Mouse (Mus musculus): ENCODE measurements around the gene Frmd4b. TPM values are rescaled to one million over a fixed set of nuclear protein-coding genes. Genes with fewer than 3 reads are reported as not detected.

Gene Frmd4b
- polyA plus RNA-seq (2015; fragmentation: Nextera tagmentation; extraction: Ambion mirVana) = 6.3 and 7.0 TPM in 2 replicates

GRCm38 (mm10) chr6:97617266-97617743 is at the start of gene Frmd4b:
Gene Frmd4b (minus strand): TSS chr6:97617541.
- DNase-seq (ENCODE audit: low spot score) = no peak

GRCm38 (mm10) chr6:97666417-97666816 is 49.1 kb upstream of the Frmd4b start:
- no peak for DNase-seq (ENCODE audit: low spot score)

- no peak for DNase-seq (ENCODE audit: low spot score)
Measured at GRCm38 (mm10) chr6:97658921-97659320, 41.6 kb upstream of the Frmd4b start.

GRCm38 (mm10) chr6:97655986-97656385 is 38.6 kb upstream of the Frmd4b start:
- DNase-seq (ENCODE audit: low spot score) = no peak

- no peak for DNase-seq (ENCODE audit: low spot score)
Measured at GRCm38 (mm10) chr6:97647501-97647900, 30.2 kb upstream of the Frmd4b start.

GRCm38 (mm10) chr6:97623330-97623729 is 6.0 kb upstream of the Frmd4b start:
- no peak for DNase-seq (ENCODE audit: low spot score)

GRCm38 (mm10) chr6:97622236-97622635 is 4.9 kb upstream of the Frmd4b start:
- DNase-seq (ENCODE audit: low spot score) = no peak

- no peak for DNase-seq (ENCODE audit: low spot score)
Measured at GRCm38 (mm10) chr6:97617774-97618173, 433 bp upstream of the Frmd4b start.

GRCm38 (mm10) chr6:97616658-97617265 is 579 bp downstream of the Frmd4b start:
- DNase-seq (ENCODE audit: low spot score) = no peak

- DNase-seq (ENCODE audit: low spot score) = no peak
Measured at GRCm38 (mm10) chr6:97615901-97616461, 1.4 kb downstream of the Frmd4b start.

GRCm38 (mm10) chr6:97614179-97614578 is 3.2 kb downstream of the Frmd4b start:
- no peak for DNase-seq (ENCODE audit: low spot score)

- no peak for DNase-seq (ENCODE audit: low spot score)
Measured at GRCm38 (mm10) chr6:97612861-97613260, 4.5 kb downstream of the Frmd4b start.

GRCm38 (mm10) chr6:97610051-97610450 is 7.3 kb downstream of the Frmd4b start:
- DNase-seq (ENCODE audit: low spot score) = no peak

- DNase-seq (ENCODE audit: low spot score) = no peak
Measured at GRCm38 (mm10) chr6:97607646-97608045, 9.7 kb downstream of the Frmd4b start.

- no peak for DNase-seq (ENCODE audit: low spot score)
Measured at GRCm38 (mm10) chr6:97595218-97595617, 22.1 kb downstream of the Frmd4b start.

GRCm38 (mm10) chr6:97594589-97594988 is 22.8 kb downstream of the Frmd4b start:
- no peak for DNase-seq (ENCODE audit: low spot score)

GRCm38 (mm10) chr6:97590230-97590629 is 27.1 kb downstream of the Frmd4b start:
- DNase-seq (ENCODE audit: low spot score) = no peak

GRCm38 (mm10) chr6:97589581-97589980 is 27.8 kb downstream of the Frmd4b start:
- no peak for DNase-seq (ENCODE audit: low spot score)

GRCm38 (mm10) chr6:97589031-97589430 is 28.3 kb downstream of the Frmd4b start:
- DNase-seq (ENCODE audit: low spot score) = no peak

- DNase-seq (ENCODE audit: low spot score) = no peak
Measured at GRCm38 (mm10) chr6:97586606-97587005, 30.7 kb downstream of the Frmd4b start.

- DNase-seq (ENCODE audit: low spot score) = no peak
Measured at GRCm38 (mm10) chr6:97586024-97586423, 31.3 kb downstream of the Frmd4b start.

GRCm38 (mm10) chr6:97582748-97583147 is 34.6 kb downstream of the Frmd4b start:
- DNase-seq (ENCODE audit: low spot score) = no peak

- DNase-seq (ENCODE audit: low spot score) = no peak
Measured at GRCm38 (mm10) chr6:97581941-97582340, 35.4 kb downstream of the Frmd4b start.

All from thymus, postnatal 0 days (tissue).